Mouse (Mus musculus) liver, embryonic 13.5 days (tissue): ENCODE measurements around the gene Pgghg. TPM values are rescaled to one million over a fixed set of nuclear protein-coding genes. Genes with fewer than 3 reads are reported as not detected.

ENCODE experiments used
- ATAC-seq: fragments of 200-750 bp; cut with Nextera tagmentation; 2 replicates; pipeline ENCODE4 v1.8.0; 2017; ENCODE audit warnings: low read depth, mild to moderate bottlenecking, moderate number of reproducible peaks, moderate library complexity
- DNase-seq: peaks from one replicate; pipeline ENCODE4 v3.0.0; 2022
- H3K27ac ChIP-seq: fragments of 300-500 bp; sonication (generic); 2 replicates; pipeline ENCODE4 v1.5.1; 2015; ENCODE audit warnings: moderate library complexity, mild to moderate bottlenecking, inconsistent platforms
- H3K27me3 ChIP-seq: fragments of 300-500 bp; sonication (generic); 2 replicates; pipeline ENCODE4 v1.6.1; 2015; ENCODE audit warnings: mild to moderate bottlenecking, inconsistent platforms
- H3K36me3 ChIP-seq: fragments of 300-500 bp; sonication (generic); 2 replicates; pipeline ENCODE4 v1.6.1; 2015; ENCODE audit warnings: mild to moderate bottlenecking, inconsistent platforms
- H3K4me1 ChIP-seq: fragments of 300-500 bp; sonication (generic); replicated peaks from 2 replicates; pipeline ENCODE4 v1.6.1; 2015; ENCODE audit warnings: inconsistent platforms
- H3K4me2 ChIP-seq: fragments of 300-500 bp; sonication (generic); 2 replicates; pipeline ENCODE4 v1.6.1; 2015; ENCODE audit warnings: inconsistent platforms, mild to moderate bottlenecking, moderate library complexity
- H3K4me3 ChIP-seq: fragments of 300-500 bp; sonication (generic); replicated peaks from 2 replicates; pipeline ENCODE4 v1.5.1; 2015; ENCODE audit warnings: mild to moderate bottlenecking, inconsistent platforms
- H3K9ac ChIP-seq: fragments of 300-500 bp; sonication (generic); 2 replicates; pipeline ENCODE4 v1.6.1; 2015; ENCODE audit warnings: mild to moderate bottlenecking, inconsistent platforms
- H3K9me3 ChIP-seq: fragments of 300-500 bp; sonication (generic); replicated peaks from 2 replicates; pipeline ENCODE4 v1.6.1; 2016; ENCODE audit warnings: inconsistent platforms
- WGBS: fragments of 180-500 bp; shearing (Covaris S2); methylation state at CpG from one replicate; pipeline ENCODE4 v1.1.7; 2015; ENCODE audit not compliant: insufficient replicate concordance; 5-methylcytosine and 5-hydroxymethylcytosine counted together
- polyA plus RNA-seq: library from polyadenylated mRNA; unstranded; fragments of >200 nt; fragmentation: Nextera tagmentation; extraction: Ambion mirVana; gene quantifications from 2 replicates; pipeline ENCODE4 v1.2.1, GENCODE M21; 2015

Gene Pgghg
- polyA plus RNA-seq, 1 experiment from 2014 or later, result 5.0 TPM

DNA sequence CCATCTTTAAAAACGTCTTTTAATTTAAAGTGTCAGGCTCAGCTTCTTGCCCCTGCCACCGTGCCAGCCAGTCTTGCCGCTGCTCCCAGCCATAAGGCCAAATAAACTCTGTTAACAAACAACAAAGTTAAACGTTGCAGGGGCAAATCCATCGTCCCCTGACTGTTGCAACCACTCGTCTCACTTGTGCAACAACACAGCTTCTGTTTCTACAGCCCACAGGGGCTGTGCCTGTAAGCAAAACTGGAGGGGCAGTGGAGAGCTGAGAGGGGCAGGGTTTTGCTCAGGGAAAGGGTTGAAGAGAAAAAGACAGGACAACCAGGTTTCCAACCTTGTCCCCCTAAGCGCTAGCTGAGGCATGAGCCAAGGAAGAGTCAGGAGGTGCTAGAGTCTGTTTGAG, 33.0 kb upstream of the Pgghg start:
- WGBS, result 35% methylated on average over 7 of the region's 7 CpGs
- Histone ChIP-seq H3K36me3 (no peaks in the 10 kb centered on the region), H3K27ac (peak overlapping the region; percentile 71), H3K27me3 (0 out of 2 replicates have a peak, but pooled peaks cover 3% of the 10 kb centered on the region), H3K4me3 (no peak overlapping the region), H3K4me2 (peak overlapping the region; percentile 60; the same call in 1 of the 2 replicates), H3K4me1 (peaks cover 20% of the 10 kb centered on the region), H3K9ac (no peak overlapping the region), H3K9me3 (no peaks in the 10 kb centered on the region)
- ATAC-seq (no peak), DNase-seq (no peak)

DNA sequence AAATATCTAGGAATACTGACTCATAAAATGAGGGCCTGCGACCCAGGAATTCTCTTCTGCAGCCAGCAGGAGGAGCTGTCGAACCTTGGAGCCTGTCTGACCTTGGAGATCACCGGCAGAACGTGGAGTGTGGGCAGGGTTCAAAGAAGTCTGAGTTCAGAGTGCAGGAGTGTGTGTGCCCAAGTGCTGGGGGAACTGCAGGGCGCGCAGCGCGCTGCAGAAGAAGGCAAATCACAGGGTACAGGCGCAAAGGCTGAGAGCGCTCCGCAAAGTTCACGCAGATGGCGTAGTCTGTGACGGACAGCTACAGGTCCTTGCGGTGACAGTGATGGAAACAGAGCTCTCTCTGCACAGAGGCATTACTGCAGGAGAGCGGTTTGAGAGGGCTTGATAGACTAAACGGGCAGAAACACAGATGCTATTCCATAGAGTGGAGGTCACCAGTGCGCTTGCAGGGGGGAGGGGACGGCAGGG, 32.5 kb upstream of the Pgghg start:
- Histone ChIP-seq H3K27ac (peak overlapping the region; percentile 71), H3K4me1 (peaks cover 20% of the 10 kb centered on the region), H3K4me3 (peak overlapping the region; percentile 37), H3K4me2 (peak overlapping the region; percentile 60), H3K36me3 (no peaks in the 10 kb centered on the region), H3K9me3 (no peaks in the 10 kb centered on the region), H3K9ac (peak overlapping the region; percentile 7; the same call in 1 of the 2 replicates), H3K27me3 (0 out of 2 replicates have a peak, but pooled peaks cover 3% of the 10 kb centered on the region)
- ATAC-seq, result peak; percentile 52
- WGBS, result 2% methylated on average over 19 of the region's 19 CpGs
- peak; percentile 48 for DNase-seq

GRCm38 (mm10) chr7:140912293-140912692, 28.9 kb upstream of the Pgghg start:
- peaks cover 16% of the 10 kb centered on the region for H3K4me1 ChIP-seq
- H3K36me3 ChIP-seq, result no peaks in the 10 kb centered on the region
- ATAC-seq (no peak), DNase-seq (no peak)
- 42% methylated on average over 3 of the region's 3 CpGs for WGBS
- H3K27ac ChIP-seq, result peak overlapping the region; percentile 66
- no peak overlapping the region for H3K4me3 ChIP-seq
- no peak overlapping the region for H3K9ac ChIP-seq
- 0 out of 2 replicates have a peak, but pooled peaks cover 3% of the 10 kb centered on the region for H3K27me3 ChIP-seq
- H3K9me3 ChIP-seq, result no peaks in the 10 kb centered on the region
- no peak overlapping the region for H3K4me2 ChIP-seq

DNA sequence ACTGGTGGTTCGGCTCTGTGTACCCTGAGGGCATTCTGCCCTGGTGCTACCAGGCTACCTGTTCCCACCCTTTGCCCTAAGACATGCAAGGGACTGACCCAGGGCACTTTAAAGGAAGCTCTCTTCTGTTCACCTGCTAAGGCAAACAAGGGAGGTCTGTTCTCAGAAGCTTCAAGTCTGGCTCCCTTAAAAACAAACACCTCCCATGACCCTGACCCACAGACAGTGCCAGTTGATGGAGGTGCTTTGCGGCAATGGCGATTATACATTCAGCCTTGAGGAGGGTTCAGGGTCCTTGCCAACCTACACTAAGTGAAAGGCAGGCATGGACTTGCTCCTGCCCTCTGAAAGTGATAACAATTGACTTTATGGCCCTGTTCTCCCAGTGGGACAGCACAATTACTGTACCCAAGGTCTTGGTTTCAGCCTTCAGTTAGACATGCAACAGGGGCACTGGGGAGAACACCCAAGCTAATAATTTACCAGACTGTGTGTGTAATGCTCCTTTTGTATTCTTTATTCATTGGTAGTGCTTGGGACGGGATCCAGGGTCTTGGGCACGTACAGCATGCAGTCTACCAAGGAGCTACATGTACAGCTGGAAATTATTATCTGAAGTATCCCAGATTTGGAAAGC, 28.2 kb upstream of the Pgghg start:
- no peak overlapping the region for H3K4me3 ChIP-seq
- peaks cover 16% of the 10 kb centered on the region for H3K4me1 ChIP-seq
- H3K9ac ChIP-seq, result no peak overlapping the region
- peak overlapping the region; percentile 66 for H3K27ac ChIP-seq
- H3K4me2 ChIP-seq, result no peak overlapping the region
- H3K27me3 ChIP-seq, result 0 out of 2 replicates have a peak, but pooled peaks cover 3% of the 10 kb centered on the region
- peak; percentile 29 for ATAC-seq
- H3K9me3 ChIP-seq, result no peaks in the 10 kb centered on the region
- DNase-seq, result no peak
- 58% methylated on average over 5 of the region's 5 CpGs for WGBS
- no peaks in the 10 kb centered on the region for H3K36me3 ChIP-seq

GRCm38 (mm10) chr7:140914031-140914690, 27.0 kb upstream of the Pgghg start:
- H3K27me3 ChIP-seq, result peaks cover 3% of the 10 kb centered on the region; the same call in 1 of the 2 replicates
- H3K4me1 ChIP-seq, result peaks cover 14% of the 10 kb centered on the region
- DNase-seq, result no peak
- H3K9me3 ChIP-seq, result no peaks in the 10 kb centered on the region
- no peak for ATAC-seq
- WGBS, result 67% methylated on average over 8 of the region's 8 CpGs
- H3K27ac ChIP-seq, result no peak overlapping the region
- H3K36me3 ChIP-seq, result no peaks in the 10 kb centered on the region
- no peak overlapping the region for H3K4me2 ChIP-seq
- H3K4me3 ChIP-seq, result no peak overlapping the region
- no peak overlapping the region for H3K9ac ChIP-seq

DNA sequence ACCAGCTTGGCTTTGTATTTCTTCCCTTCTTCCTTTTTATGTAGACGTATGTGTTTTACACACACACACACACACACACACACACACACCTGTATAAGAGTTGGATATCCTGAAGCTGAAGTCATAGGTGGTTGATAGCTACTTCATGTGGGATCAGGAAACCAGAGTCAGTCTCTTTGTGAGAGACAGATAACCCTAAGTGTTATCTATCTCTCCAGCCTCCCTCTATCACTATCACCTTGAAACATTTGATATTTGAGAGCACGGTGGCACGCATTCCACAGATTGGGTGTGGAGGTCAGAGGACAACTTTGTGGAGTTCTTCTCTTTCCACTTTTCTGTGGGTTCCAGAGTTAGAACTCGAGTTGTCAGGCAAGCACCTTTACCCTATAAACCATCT, 21.3 kb upstream of the Pgghg start:
- DNase-seq (no peak), ATAC-seq (no peak)
- Histone ChIP-seq H3K4me1 (peaks cover 44% of the 10 kb centered on the region), H3K27ac (no peak overlapping the region), H3K36me3 (no peaks in the 10 kb centered on the region), H3K27me3 (peaks cover 58% of the 10 kb centered on the region), H3K4me2 (no peak overlapping the region), H3K9me3 (no peaks in the 10 kb centered on the region), H3K9ac (no peak overlapping the region), H3K4me3 (no peak overlapping the region)
- WGBS, result 22% methylated on average over 4 of the region's 4 CpGs

DNA sequence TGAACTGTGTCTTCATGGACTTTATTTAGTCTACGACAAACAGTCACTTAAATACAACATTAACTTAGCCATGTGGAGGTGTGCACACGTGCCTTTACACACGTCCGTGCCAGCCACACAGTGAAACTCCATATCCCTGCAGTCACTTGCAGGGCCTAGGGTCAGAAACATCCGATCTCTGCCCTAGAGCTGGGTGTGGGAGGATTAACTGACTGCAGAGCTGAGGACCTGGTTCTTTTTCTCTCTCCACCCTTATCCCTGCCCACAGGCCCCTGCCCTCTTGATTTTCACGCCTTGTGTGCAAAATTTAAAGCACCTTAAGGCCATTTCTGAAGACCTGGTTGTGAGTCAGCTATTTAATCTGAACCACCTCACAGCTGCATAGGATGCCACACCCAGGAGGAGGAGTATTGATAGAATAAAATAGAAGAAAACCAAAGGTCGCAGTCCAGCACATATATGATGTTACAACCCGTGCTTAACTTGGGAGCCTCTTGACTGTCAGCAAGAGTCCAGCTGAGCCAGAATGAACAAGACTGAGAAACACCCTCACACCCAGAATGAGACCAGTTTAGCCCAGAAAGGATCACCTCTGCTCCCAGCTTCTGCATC, 20.7 kb upstream of the Pgghg start, which contains the start of gene Nlrp6:
Gene Nlrp6, plus strand, starts transcription at position 485 of the 612 bp plus-strand sequence.
- Histone ChIP-seq H3K36me3 (no peaks in the 10 kb centered on the region), H3K27me3 (peaks cover 64% of the 10 kb centered on the region), H3K9me3 (no peaks in the 10 kb centered on the region), H3K4me1 (peaks cover 44% of the 10 kb centered on the region), H3K4me2 (no peak within 1 kb of the TSS), H3K9ac (no peak within 1 kb of the TSS), H3K27ac (no peak within 1 kb of the TSS), H3K4me3 (no peak within 1 kb of the TSS)
- DNase-seq, result no peak
- 48% methylated on average over 8 of the region's 8 CpGs for WGBS
- no peak for ATAC-seq

GRCm38 (mm10) chr7:140921225-140921975, 19.8 kb upstream of the Pgghg start:
- Histone ChIP-seq H3K9me3 (no peaks in the 10 kb centered on the region), H3K9ac (no peak overlapping the region), H3K36me3 (no peaks in the 10 kb centered on the region), H3K27ac (no peak overlapping the region), H3K4me1 (peaks cover 44% of the 10 kb centered on the region), H3K27me3 (peaks cover 72% of the 10 kb centered on the region), H3K4me3 (0 out of 2 replicates have a peak overlapping the region, but pooled peaks have one; percentile 28), H3K4me2 (no peak overlapping the region)
- DNase-seq (no peak), ATAC-seq (no peak)
- 30% methylated on average over 22 of the region's 22 CpGs for WGBS

DNA sequence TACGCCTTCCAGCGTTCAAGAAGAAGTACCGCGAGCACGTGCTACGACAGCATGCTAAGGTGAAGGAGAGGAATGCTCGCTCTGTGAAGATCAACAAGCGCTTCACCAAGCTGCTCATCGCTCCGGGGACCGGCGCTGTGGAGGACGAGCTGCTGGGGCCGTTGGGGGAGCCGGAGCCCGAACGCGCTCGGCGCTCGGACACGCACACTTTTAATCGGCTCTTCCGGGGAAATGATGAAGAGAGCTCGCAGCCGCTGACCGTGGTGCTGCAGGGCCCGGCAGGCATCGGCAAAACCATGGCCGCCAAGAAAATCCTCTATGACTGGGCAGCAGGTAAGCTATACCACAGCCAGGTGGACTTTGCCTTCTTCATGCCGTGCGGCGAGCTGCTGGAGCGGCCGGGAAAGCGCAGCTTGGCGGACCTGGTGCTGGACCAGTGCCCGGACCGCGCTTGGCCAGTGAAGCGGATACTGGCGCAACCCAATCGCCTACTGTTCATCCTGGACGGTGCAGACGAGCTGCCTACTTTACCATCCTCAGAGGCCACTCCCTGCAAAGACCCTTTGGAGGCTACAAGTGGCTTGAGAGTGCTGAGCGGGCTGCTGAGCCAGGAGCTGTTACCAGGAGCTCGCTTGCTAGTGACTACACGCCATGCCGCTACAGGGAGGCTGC, 18.7 kb upstream of the Pgghg start:
- DNase-seq (no peak), ATAC-seq (peak; percentile 25)
- WGBS, result 2% methylated on average over 49 of the region's 49 CpGs
- Histone ChIP-seq H3K4me1 (peaks cover 44% of the 10 kb centered on the region), H3K27me3 (peaks cover 76% of the 10 kb centered on the region), H3K9ac (no peak overlapping the region), H3K9me3 (no peaks in the 10 kb centered on the region), H3K27ac (no peak overlapping the region), H3K4me3 (peak overlapping the region; percentile 28), H3K4me2 (peak overlapping the region; percentile 58), H3K36me3 (no peaks in the 10 kb centered on the region)

- DNase-seq, result no peak
- H3K9ac ChIP-seq, result no peak overlapping the region
- H3K4me3 ChIP-seq, result peak overlapping the region; percentile 28
- no peak for ATAC-seq
- H3K4me1 ChIP-seq, result peaks cover 44% of the 10 kb centered on the region
- WGBS, result 24% methylated on average over 30 of the region's 30 CpGs
- H3K27ac ChIP-seq, result no peak overlapping the region
- H3K27me3 ChIP-seq, result peaks cover 76% of the 10 kb centered on the region
- H3K9me3 ChIP-seq, result no peaks in the 10 kb centered on the region
- peak overlapping the region; percentile 58 for H3K4me2 ChIP-seq
- H3K36me3 ChIP-seq, result no peaks in the 10 kb centered on the region
Observed at GRCm38 (mm10) chr7:140923070-140923775, 18.0 kb upstream of the Pgghg start.
